Mouse (Mus musculus) liver, embryonic 13.5 days (tissue): ENCODE results near the gene Gpcpd1. TPM values are rescaled to one million over a fixed set of nuclear protein-coding genes. Genes with fewer than 3 reads are reported as not detected.
A peak's percentile ranks its signal among the peaks of the same experiment; 100 is the strongest.

Source experiments
- ATAC-seq: fragments of 200-750 bp; cut with Nextera tagmentation; 2 replicates; pipeline ENCODE4 v1.8.0; 2017; ENCODE audit warnings: low read depth, mild to moderate bottlenecking, moderate number of reproducible peaks, moderate library complexity
- DNase-seq: peaks from one replicate; pipeline ENCODE4 v3.0.0; 2022
- H3K27ac ChIP-seq: fragments of 300-500 bp; sonication (generic); 2 replicates; pipeline ENCODE4 v1.5.1; 2015; ENCODE audit warnings: moderate library complexity, mild to moderate bottlenecking, inconsistent platforms
- H3K27me3 ChIP-seq: fragments of 300-500 bp; sonication (generic); 2 replicates; pipeline ENCODE4 v1.6.1; 2015; ENCODE audit warnings: mild to moderate bottlenecking, inconsistent platforms
- H3K36me3 ChIP-seq: fragments of 300-500 bp; sonication (generic); 2 replicates; pipeline ENCODE4 v1.6.1; 2015; ENCODE audit warnings: mild to moderate bottlenecking, inconsistent platforms
- H3K4me1 ChIP-seq: fragments of 300-500 bp; sonication (generic); replicated peaks from 2 replicates; pipeline ENCODE4 v1.6.1; 2015; ENCODE audit warnings: inconsistent platforms
- H3K4me2 ChIP-seq: fragments of 300-500 bp; sonication (generic); 2 replicates; pipeline ENCODE4 v1.6.1; 2015; ENCODE audit warnings: inconsistent platforms, mild to moderate bottlenecking, moderate library complexity
- H3K4me3 ChIP-seq: fragments of 300-500 bp; sonication (generic); replicated peaks from 2 replicates; pipeline ENCODE4 v1.5.1; 2015; ENCODE audit warnings: mild to moderate bottlenecking, inconsistent platforms
- H3K9ac ChIP-seq: fragments of 300-500 bp; sonication (generic); 2 replicates; pipeline ENCODE4 v1.6.1; 2015; ENCODE audit warnings: mild to moderate bottlenecking, inconsistent platforms
- H3K9me3 ChIP-seq: fragments of 300-500 bp; sonication (generic); replicated peaks from 2 replicates; pipeline ENCODE4 v1.6.1; 2016; ENCODE audit warnings: inconsistent platforms
- WGBS: fragments of 180-500 bp; shearing (Covaris S2); methylation state at CpG from one replicate; pipeline ENCODE4 v1.1.7; 2015; ENCODE audit not compliant: insufficient replicate concordance; 5-methylcytosine and 5-hydroxymethylcytosine counted together
- polyA plus RNA-seq: library from polyadenylated mRNA; unstranded; fragments of >200 nt; fragmentation: Nextera tagmentation; extraction: Ambion mirVana; gene quantifications from 2 replicates; pipeline ENCODE4 v1.2.1, GENCODE M21; 2015

Gene Gpcpd1
- 64.5 and 67.6 TPM in 2 replicates for polyA plus RNA-seq

DNA sequence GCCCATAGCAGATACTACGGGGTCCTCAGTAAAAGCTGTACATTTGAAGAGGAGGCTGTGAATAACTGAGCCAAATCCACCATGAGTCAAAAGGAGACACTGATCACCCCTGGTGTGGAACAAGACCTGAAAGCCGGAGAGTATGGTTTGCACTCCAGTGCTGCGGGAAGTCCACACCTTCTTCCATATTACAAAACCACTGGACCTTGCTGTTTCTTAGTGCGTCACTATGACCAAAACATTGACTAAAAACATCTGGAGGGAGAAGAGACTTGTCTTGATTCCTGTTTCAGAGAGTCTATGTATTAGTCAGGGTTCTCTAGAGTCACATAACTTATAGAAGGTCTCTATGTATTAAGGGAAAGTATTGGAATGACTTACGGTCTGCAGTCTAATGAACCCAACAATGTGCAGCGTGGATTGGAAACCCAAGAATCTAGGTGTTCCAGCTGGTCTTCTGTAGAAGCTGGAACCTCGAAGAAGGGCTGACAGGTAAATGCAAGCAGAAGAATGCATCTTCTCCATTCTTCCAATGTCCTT lies at the start of gene Gpcpd1:
TSS of gene Gpcpd1 (minus strand) at position 490 of the 540 bp plus-strand sequence.
- 76% methylated on average over 7 of the region's 7 CpGs for WGBS
- Histone ChIP-seq H3K4me2 (no peak within 1 kb of the TSS), H3K36me3 (no peaks in the 10 kb centered on the region), H3K9me3 (no peaks in the 10 kb centered on the region), H3K9ac (no peak within 1 kb of the TSS), H3K27ac (no peak within 1 kb of the TSS), H3K4me3 (no peak within 1 kb of the TSS), H3K4me1 (peaks cover 13% of the 10 kb centered on the region), H3K27me3 (no peaks in the 10 kb centered on the region)
- DNase-seq (no peak), ATAC-seq (no peak)

DNA sequence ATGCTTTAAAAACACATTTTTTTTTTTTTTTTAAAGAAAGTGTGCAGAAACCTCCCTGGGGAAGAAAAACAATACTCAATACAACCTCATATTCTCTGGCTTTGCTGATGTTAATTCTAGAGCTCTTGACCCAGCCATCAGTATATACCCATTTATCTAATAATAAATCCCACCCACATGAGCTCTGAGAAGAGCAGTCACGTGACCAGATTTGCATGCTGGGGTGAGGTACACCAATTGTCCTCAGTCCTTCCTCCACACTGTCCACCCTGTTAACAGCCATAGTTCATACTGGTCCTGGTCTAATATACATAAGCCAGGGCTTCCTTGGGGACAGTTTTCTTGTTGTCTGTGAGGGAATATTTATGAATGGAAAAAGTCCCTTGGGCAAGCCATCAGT lies 49.0 kb upstream of the Gpcpd1 start:
- ATAC-seq (no peak), DNase-seq (no peak)
- Histone ChIP-seq H3K4me1 (peaks cover 11% of the 10 kb centered on the region), H3K27ac (no peak overlapping the region), H3K9me3 (no peaks in the 10 kb centered on the region), H3K4me3 (no peak overlapping the region), H3K9ac (no peak overlapping the region), H3K36me3 (no peaks in the 10 kb centered on the region), H3K4me2 (no peak overlapping the region), H3K27me3 (no peaks in the 10 kb centered on the region)
- 65% methylated on average over 1 of the region's 1 CpGs for WGBS

- no peaks in the 10 kb centered on the region for H3K9me3 ChIP-seq
- no peaks in the 10 kb centered on the region for H3K4me1 ChIP-seq
- no peak overlapping the region for H3K9ac ChIP-seq
- no peak for DNase-seq
- ATAC-seq = no peak
- WGBS = 75% methylated on average over 2 of the region's 2 CpGs
- H3K27me3 ChIP-seq = no peaks in the 10 kb centered on the region
- H3K4me3 ChIP-seq = no peak overlapping the region
- no peak overlapping the region for H3K4me2 ChIP-seq
- H3K27ac ChIP-seq = no peak overlapping the region
- no peaks in the 10 kb centered on the region for H3K36me3 ChIP-seq
Measured at GRCm38 (mm10) chr2:132628626-132629025, 41.1 kb upstream of the Gpcpd1 start.

DNA sequence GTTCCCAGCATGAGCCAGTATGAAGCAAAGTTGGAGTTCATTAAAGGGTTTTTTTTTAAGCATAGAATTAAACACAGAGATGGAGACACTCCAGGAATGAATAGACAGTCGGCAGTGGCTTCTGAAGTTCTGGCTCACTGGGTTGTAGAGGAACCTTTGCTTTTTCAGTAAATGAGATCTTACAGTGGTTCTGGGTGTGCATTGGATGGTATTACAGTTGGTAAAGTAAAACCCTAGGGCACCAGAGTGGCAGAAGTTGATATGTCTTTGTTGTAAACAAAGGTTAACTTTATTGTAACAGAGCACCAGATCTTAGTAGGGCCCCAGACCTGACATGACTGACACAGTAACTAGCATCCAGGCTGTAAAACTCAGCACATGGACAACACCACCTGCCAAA lies 35.6 kb upstream of the Gpcpd1 start:
- Histone ChIP-seq H3K27me3 (no peaks in the 10 kb centered on the region), H3K27ac (no peak overlapping the region), H3K4me1 (no peaks in the 10 kb centered on the region), H3K4me3 (no peak overlapping the region), H3K9me3 (no peaks in the 10 kb centered on the region), H3K9ac (no peak overlapping the region), H3K4me2 (no peak overlapping the region), H3K36me3 (no peaks in the 10 kb centered on the region)
- ATAC-seq (no peak), DNase-seq (no peak)
- 67% methylated on average over 1 of the region's 1 CpGs for WGBS

DNA sequence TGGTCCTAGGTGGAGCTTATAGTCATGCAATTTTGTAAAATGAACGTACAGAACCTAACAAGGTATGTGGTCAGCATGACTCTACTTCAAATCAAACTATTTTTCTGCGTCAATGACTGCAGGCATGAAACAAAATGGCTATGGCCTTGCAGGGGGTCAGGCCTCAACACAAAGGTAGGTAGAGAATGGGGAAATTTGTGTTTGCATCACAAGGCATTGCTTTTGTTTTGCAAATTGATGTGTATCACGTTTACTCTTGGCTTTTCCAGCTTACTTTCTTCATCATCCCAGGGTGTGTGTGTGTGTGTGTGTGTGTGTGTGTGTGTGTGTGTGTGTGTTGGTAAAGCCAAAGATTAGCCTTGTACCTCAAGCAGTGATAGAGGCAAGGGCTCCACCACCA lies 30.2 kb upstream of the Gpcpd1 start:
- Histone ChIP-seq H3K9ac (no peak overlapping the region), H3K36me3 (no peaks in the 10 kb centered on the region), H3K4me2 (no peak overlapping the region), H3K4me1 (no peaks in the 10 kb centered on the region; the same call in 1 of the 2 replicates), H3K9me3 (no peaks in the 10 kb centered on the region), H3K27ac (no peak overlapping the region), H3K4me3 (no peak overlapping the region), H3K27me3 (no peaks in the 10 kb centered on the region)
- 43% methylated on average over 3 of the region's 3 CpGs for WGBS
- no peak for ATAC-seq
- no peak for DNase-seq

- Histone ChIP-seq H3K9me3 (no peaks in the 10 kb centered on the region), H3K27ac (no peak overlapping the region), H3K27me3 (no peaks in the 10 kb centered on the region), H3K4me3 (no peak overlapping the region), H3K9ac (no peak overlapping the region), H3K4me2 (no peak overlapping the region), H3K36me3 (no peaks in the 10 kb centered on the region), H3K4me1 (no peaks in the 10 kb centered on the region; the same call in 1 of the 2 replicates)
- peak; percentile 55; the same call in 1 of the 2 replicates for ATAC-seq
- WGBS = 40% methylated on average over 5 of the region's 5 CpGs
- DNase-seq = no peak
Measured at GRCm38 (mm10) chr2:132613581-132614188, 26.2 kb upstream of the Gpcpd1 start.

DNA sequence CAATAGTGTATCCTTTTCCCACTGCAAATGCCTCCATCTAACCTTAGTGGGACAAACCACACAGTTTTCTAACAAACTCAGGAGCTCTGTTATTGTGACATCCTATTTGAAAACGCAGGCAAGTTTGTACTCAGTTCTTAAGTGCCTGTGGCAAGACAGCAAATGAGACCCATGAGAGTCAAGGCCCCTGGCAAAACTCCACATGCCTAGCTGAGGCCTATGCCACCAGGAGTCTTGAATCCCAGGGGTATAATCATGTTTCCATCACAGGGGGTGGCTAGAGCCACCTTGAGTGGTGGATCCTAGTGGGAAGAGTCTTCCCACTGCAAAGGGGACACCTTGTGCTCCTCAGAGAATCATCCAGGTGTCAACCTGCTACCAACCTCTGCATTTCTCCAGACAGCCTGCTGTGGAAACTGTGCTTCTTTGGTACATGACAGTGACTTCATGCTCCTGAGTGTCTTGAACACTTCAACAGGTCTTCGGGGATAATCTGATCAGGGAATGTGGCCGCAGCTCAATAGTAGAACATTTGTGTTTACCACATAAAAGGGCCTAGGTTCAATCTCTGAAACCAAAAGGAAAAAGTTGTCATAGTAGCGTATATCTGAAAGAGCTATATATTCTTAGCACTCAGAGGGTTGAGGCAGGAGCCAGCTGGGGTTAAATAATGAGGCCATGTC lies 24.2 kb upstream of the Gpcpd1 start:
- Histone ChIP-seq H3K9ac (no peak overlapping the region), H3K27ac (no peak overlapping the region), H3K4me2 (no peak overlapping the region), H3K9me3 (no peaks in the 10 kb centered on the region), H3K4me3 (no peak overlapping the region), H3K36me3 (no peaks in the 10 kb centered on the region), H3K27me3 (no peaks in the 10 kb centered on the region), H3K4me1 (peaks cover 8% of the 10 kb centered on the region)
- 72% methylated on average over 4 of the region's 4 CpGs for WGBS
- DNase-seq = no peak
- no peak for ATAC-seq

DNA sequence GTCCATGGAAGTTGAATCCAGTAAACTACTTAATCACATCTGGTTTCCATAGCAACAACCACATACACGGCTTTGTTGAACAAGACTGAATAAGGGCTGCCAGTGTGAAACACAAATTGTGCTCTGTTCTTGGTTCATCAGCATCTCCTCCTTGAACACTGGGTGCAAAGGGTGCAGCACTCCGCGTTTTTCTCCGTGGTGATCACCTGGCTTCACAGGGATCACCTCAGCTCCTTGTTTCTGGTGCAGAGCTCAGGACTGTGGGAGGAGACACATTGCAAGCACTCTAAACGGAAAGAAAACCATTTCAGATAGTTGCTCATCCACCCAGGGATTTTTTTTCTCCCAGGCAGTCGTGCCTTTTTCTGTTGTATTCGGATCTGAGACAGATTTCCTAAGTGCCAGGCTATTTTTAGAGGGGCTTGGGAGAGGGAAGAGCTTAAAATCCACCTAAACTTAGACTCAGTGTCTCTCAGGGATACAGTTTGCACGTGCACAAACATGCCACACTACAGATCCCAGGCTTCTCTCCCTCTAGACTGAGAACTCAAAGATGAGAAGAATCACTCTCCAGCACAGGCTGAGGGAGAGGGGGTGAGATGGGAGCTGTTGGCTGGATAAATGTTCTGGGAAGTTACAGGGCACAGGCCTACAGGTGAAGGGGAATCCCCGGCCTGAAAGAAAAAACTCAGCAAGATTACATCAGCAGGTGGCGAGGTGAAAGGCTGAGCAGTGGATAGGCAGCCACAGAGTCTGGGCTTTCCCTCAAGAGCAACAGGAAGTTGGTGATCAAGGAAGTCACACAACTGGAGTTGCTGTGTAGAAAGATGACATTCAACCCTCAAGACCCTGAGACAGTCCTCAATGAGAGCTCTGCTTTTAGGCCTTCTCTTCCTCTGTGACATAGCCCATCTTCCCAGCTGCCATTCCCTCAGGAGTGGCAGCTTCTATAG lies 19.9 kb upstream of the Gpcpd1 start:
- WGBS = 43% methylated on average over 10 of the region's 10 CpGs
- Histone ChIP-seq H3K27me3 (no peaks in the 10 kb centered on the region), H3K4me1 (peaks cover 8% of the 10 kb centered on the region; the same call in 1 of the 2 replicates), H3K4me2 (no peak overlapping the region), H3K4me3 (no peak overlapping the region), H3K36me3 (no peaks in the 10 kb centered on the region), H3K9me3 (no peaks in the 10 kb centered on the region), H3K9ac (no peak overlapping the region), H3K27ac (no peak overlapping the region)
- ATAC-seq (peak; percentile 47; the same call in 1 of the 2 replicates), DNase-seq (no peak)

DNA sequence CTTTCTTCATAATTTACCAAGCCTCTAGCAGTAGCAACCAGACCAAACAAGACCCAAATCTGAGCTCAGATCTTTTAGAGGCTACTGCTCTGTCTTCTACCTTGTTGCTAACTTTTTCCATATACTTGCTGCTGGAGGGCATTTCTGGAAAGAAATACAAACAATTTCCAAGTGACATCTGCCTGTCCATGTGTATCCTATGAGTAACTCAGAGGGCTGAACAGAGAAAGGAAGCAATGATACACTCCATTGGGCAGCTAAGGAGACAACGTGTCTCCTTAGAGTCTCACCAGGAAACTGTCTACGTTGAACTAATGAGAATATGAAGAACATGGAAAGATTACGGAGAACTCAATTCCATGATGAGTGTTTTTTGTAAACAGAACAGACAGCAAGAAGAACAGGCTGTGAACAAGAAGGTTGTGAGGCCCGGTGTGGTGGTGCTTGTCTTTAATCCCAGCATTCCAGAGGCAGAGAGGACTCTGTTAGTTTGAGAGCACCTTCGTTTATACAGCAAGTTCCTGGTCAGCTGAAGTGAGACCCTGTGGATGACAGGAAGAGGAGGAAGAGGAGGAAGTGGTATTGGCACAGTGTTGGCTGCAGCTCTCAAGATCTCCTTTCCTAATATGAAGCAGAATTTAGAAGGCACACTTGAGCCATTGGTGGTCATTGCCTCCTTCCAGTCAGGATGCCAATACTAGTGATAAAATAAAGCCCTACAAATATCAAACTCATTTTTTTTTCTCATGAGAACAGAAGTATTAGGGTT lies 18.4 kb upstream of the Gpcpd1 start:
- H3K36me3 ChIP-seq = no peaks in the 10 kb centered on the region
- WGBS = 41% methylated on average over 5 of the region's 5 CpGs
- no peak overlapping the region for H3K4me3 ChIP-seq
- H3K9ac ChIP-seq = no peak overlapping the region
- no peaks in the 10 kb centered on the region for H3K9me3 ChIP-seq
- H3K27me3 ChIP-seq = no peaks in the 10 kb centered on the region
- peaks cover 8% of the 10 kb centered on the region; the same call in 1 of the 2 replicates for H3K4me1 ChIP-seq
- no peak overlapping the region for H3K4me2 ChIP-seq
- no peak for ATAC-seq
- no peak for DNase-seq
- no peak overlapping the region for H3K27ac ChIP-seq

- Histone ChIP-seq H3K9me3 (no peaks in the 10 kb centered on the region), H3K9ac (no peak overlapping the region), H3K27ac (no peak overlapping the region), H3K4me3 (no peak overlapping the region), H3K36me3 (no peaks in the 10 kb centered on the region), H3K27me3 (no peaks in the 10 kb centered on the region), H3K4me2 (no peak overlapping the region), H3K4me1 (peaks cover 8% of the 10 kb centered on the region; the same call in 1 of the 2 replicates)
- no peak for ATAC-seq
- DNase-seq = no peak
- 66% methylated on average over 4 of the region's 4 CpGs for WGBS
Measured at GRCm38 (mm10) chr2:132604922-132605321, 17.4 kb upstream of the Gpcpd1 start.
